Mouse (Mus musculus): Measurements from ENCODE around the gene Slc2a6. TPM values are rescaled to one million over a fixed set of nuclear protein-coding genes. Genes with fewer than 3 reads are reported as not detected.

Gene Slc2a6
- total and polyA plus RNA-seq, 3 experiments, result 22.1 to 55.9 (median 43.3) TPM

DNA sequence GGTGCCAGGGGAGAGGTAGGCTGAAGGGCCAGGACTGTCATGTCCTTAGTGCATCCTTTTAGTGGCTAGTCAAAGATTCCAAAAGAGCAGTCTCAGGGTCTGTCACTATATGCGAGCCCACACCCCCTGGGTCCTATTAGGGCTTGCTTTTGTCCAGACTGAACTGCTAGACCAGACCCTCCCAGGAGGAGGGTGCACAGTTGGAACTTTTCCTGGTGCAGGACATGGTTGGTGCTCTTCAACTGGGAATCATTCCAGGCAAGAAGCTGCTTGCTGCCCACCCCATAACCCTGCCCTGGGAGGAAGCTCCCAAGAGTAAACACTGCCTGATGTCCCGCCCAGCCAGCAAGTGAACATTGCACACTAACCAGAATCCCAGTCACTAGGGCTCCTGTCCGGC is 54.7 kb downstream of the Slc2a6 start, which contains the start of gene Adamts13:
Gene Adamts13, plus strand, starts transcription at position 301 of the 400 bp plus-strand sequence.
- peak within 1 kb of the TSS; percentile 26; the same call in 1 of the 2 replicates for H3K9ac ChIP-seq (ENCODE audit: insufficient read depth, low read depth)
- in situ Hi-C loops (cut with MboI; ENCODE audit: low pct_ligation_motif_present, low pct_unique_long_range_greater_than_20kb, low sequenced_read_pairs), result loop anchor here (5.0 kb wide), 1 partner anchor 34 kb away; the partner anchor contains the start of gene Cacfd1
- H3K36me3 ChIP-seq (replicated peaks in 1 of 2; ENCODE audit: control insufficient read depth in 1 of 2, insufficient read depth in 1 of 2, low read length in 1 of 2), result no peaks in the 10 kb centered on the region
- no peaks in the 10 kb centered on the region for H3K79me2 ChIP-seq (replicated peaks; ENCODE audit: control insufficient read depth, extremely low read depth, insufficient read depth, poor library complexity, severe bottlenecking)
- no peak within 1 kb of the TSS for H3K27ac ChIP-seq (ENCODE audit: insufficient read depth, low read depth)
- H3K4me1 ChIP-seq (ENCODE audit: control insufficient read depth in 1 of 2, insufficient read depth in 2 of 2), result peaks cover 11 to 30% of the 10 kb centered on the region in 2 experiments
- peak within 1 kb of the TSS in 1 of 3 experiments; percentile 23 for H3K4me3 ChIP-seq (replicated peaks in 1 of 3; ENCODE audit: low read depth in 2 of 3, low read length in 2 of 3, poor library complexity in 1 of 3)
- no peak for DNase-seq (ENCODE audit: extremely low read depth)
- H3K4me2 ChIP-seq (ENCODE audit: insufficient read depth, low read depth, poor library complexity, severe bottlenecking), result peak within 1 kb of the TSS; percentile 33; the same call in 1 of the 2 replicates
- dilution Hi-C loops (cut with MboI; ENCODE audit: extremely low pct_ligation_motif_present, extremely low pct_unique_long_range_greater_than_20kb, low sequenced_read_pairs), result no loop called here
- H3K27me3 ChIP-seq (replicated peaks), result peaks cover 6% of the 10 kb centered on the region
- no peaks in the 10 kb centered on the region for H3K9me3 ChIP-seq (replicated peaks; ENCODE audit: low read length)
- TF ChIP-seq USF2 (conservative IDR thresholded peaks at IDR 0.05; ENCODE audit: low read depth, low read length) (no peak), ZC3H11A (IDR thresholded peaks at IDR 0.05; ENCODE audit: low read depth, low read length) (no peak), TBP (conservative IDR thresholded peaks at IDR 0.05; ENCODE audit: low read depth, low read length) (no peak), NRF1 (IDR thresholded peaks at IDR 0.05; ENCODE audit: low read depth, low read length) (no peak), RAD21 (IDR thresholded peaks at IDR 0.05; ENCODE audit: low read depth, low read length) (no peak), MAX (IDR thresholded peaks at IDR 0.05; ENCODE audit: low read length) (no peak)

Other genes with a start within 250 kb of the Slc2a6 start
- not detected in 2 replicates for gene Abo, start 163.0 kb downstream of the Slc2a6 start, total RNA-seq (2012; rRNA removed)
- not detected in 2 replicates for gene Abo, start 163.0 kb downstream of the Slc2a6 start, total RNA-seq (2014; rRNA removed)
- gene Abo, start 163.0 kb downstream of the Slc2a6 start, polyA plus RNA-seq (2012; ENCODE audit: insufficient read length, low read depth), result not detected in 2 replicates
- 29.0 and 37.4 TPM in 2 replicates for gene Surf6, start 125.1 kb downstream of the Slc2a6 start, total RNA-seq (2012; rRNA removed)
- gene Surf6, start 125.1 kb downstream of the Slc2a6 start, total RNA-seq (2014; rRNA removed), result 34.8 and 37.7 TPM in 2 replicates
- 47.5 and 52.1 TPM in 2 replicates for gene Surf6, start 125.1 kb downstream of the Slc2a6 start, polyA plus RNA-seq (2012; ENCODE audit: insufficient read length, low read depth)
- 27.7 and 41.3 TPM in 2 replicates for gene Med22, start 117.3 kb downstream of the Slc2a6 start, total RNA-seq (2012; rRNA removed)
- gene Med22, start 117.3 kb downstream of the Slc2a6 start, total RNA-seq (2014; rRNA removed), result 34.4 and 42.1 TPM in 2 replicates
- gene Med22, start 117.3 kb downstream of the Slc2a6 start, polyA plus RNA-seq (2012; ENCODE audit: insufficient read length, low read depth), result 35.4 and 37.3 TPM in 2 replicates
- gene Rpl7a, start 117.2 kb downstream of the Slc2a6 start, total RNA-seq (2012; rRNA removed), result 3,395 and 3,529 TPM in 2 replicates
- gene Rpl7a, start 117.2 kb downstream of the Slc2a6 start, total RNA-seq (2014; rRNA removed), result 3,077 and 3,396 TPM in 2 replicates
- gene Rpl7a, start 117.2 kb downstream of the Slc2a6 start, polyA plus RNA-seq (2012; ENCODE audit: insufficient read length, low read depth), result 1,126 and 1,142 TPM in 2 replicates
- 28.7 and 36.9 TPM in 2 replicates for gene Surf2, start 111.6 kb downstream of the Slc2a6 start, total RNA-seq (2012; rRNA removed)
- gene Surf2, start 111.6 kb downstream of the Slc2a6 start, total RNA-seq (2014; rRNA removed), result 39.9 and 43.9 TPM in 2 replicates
- gene Surf2, start 111.6 kb downstream of the Slc2a6 start, polyA plus RNA-seq (2012; ENCODE audit: insufficient read length, low read depth), result 74.5 and 77.1 TPM in 2 replicates
- 58.7 and 64.6 TPM in 2 replicates for gene Surf1, start 111.5 kb downstream of the Slc2a6 start, total RNA-seq (2012; rRNA removed)
- gene Surf1, start 111.5 kb downstream of the Slc2a6 start, total RNA-seq (2014; rRNA removed), result 43.4 and 48.1 TPM in 2 replicates
- 83.9 and 86.9 TPM in 2 replicates for gene Surf1, start 111.5 kb downstream of the Slc2a6 start, polyA plus RNA-seq (2012; ENCODE audit: insufficient read length, low read depth)
- 140 and 168 TPM in 2 replicates for gene Surf4, start 94.1 kb downstream of the Slc2a6 start, total RNA-seq (2012; rRNA removed)
- 99.2 and 109 TPM in 2 replicates for gene Surf4, start 94.1 kb downstream of the Slc2a6 start, total RNA-seq (2014; rRNA removed)
- 143 and 161 TPM in 2 replicates for gene Surf4, start 94.1 kb downstream of the Slc2a6 start, polyA plus RNA-seq (2012; ENCODE audit: insufficient read length, low read depth)
- gene Stkld1, start 94.0 kb downstream of the Slc2a6 start, total RNA-seq (2012; rRNA removed), result 0.08 and 0.13 TPM in 2 replicates
- 0.19 TPM in 1 of 2 replicates, not detected in the other for gene Stkld1, start 94.0 kb downstream of the Slc2a6 start, total RNA-seq (2014; rRNA removed)
- 0.29 and 0.33 TPM in 2 replicates for gene Stkld1, start 94.0 kb downstream of the Slc2a6 start, polyA plus RNA-seq (2012; ENCODE audit: insufficient read length, low read depth)
- gene Rexo4, start 63.6 kb downstream of the Slc2a6 start, total RNA-seq (2012; rRNA removed), result 53.6 and 66.4 TPM in 2 replicates
- 67.2 and 69.1 TPM in 2 replicates for gene Rexo4, start 63.6 kb downstream of the Slc2a6 start, total RNA-seq (2014; rRNA removed)
- 74.8 and 83.4 TPM in 2 replicates for gene Rexo4, start 63.6 kb downstream of the Slc2a6 start, polyA plus RNA-seq (2012; ENCODE audit: insufficient read length, low read depth)
- gene Adamts13, start 54.6 kb downstream of the Slc2a6 start, total RNA-seq (2012; rRNA removed), result 0.13 and 0.17 TPM in 2 replicates
- not detected in 2 replicates for gene Adamts13, start 54.6 kb downstream of the Slc2a6 start, total RNA-seq (2014; rRNA removed)
- 0.17 TPM in 1 of 2 replicates, not detected in the other for gene Adamts13, start 54.6 kb downstream of the Slc2a6 start, polyA plus RNA-seq (2012; ENCODE audit: insufficient read length, low read depth)
- 9.9 and 10.3 TPM in 2 replicates for gene Cacfd1, start 18.1 kb downstream of the Slc2a6 start, total RNA-seq (2012; rRNA removed)
- gene Cacfd1, start 18.1 kb downstream of the Slc2a6 start, total RNA-seq (2014; rRNA removed), result 5.4 and 6.4 TPM in 2 replicates
- gene Cacfd1, start 18.1 kb downstream of the Slc2a6 start, polyA plus RNA-seq (2012; ENCODE audit: insufficient read length, low read depth), result 18.8 and 20.2 TPM in 2 replicates
- not detected in 2 replicates for gene Mymk, start 44.2 kb upstream of the Slc2a6 start, total RNA-seq (2012; rRNA removed)
- gene Mymk, start 44.2 kb upstream of the Slc2a6 start, total RNA-seq (2014; rRNA removed), result not detected in 2 replicates
- not detected in 2 replicates for gene Mymk, start 44.2 kb upstream of the Slc2a6 start, polyA plus RNA-seq (2012; ENCODE audit: insufficient read length, low read depth)
- 0.13 TPM in 1 of 2 replicates, not detected in the other for gene Adamtsl2, start 51.4 kb upstream of the Slc2a6 start, total RNA-seq (2012; rRNA removed)
- gene Adamtsl2, start 51.4 kb upstream of the Slc2a6 start, total RNA-seq (2014; rRNA removed), result not detected in 2 replicates
- not detected in 2 replicates for gene Adamtsl2, start 51.4 kb upstream of the Slc2a6 start, polyA plus RNA-seq (2012; ENCODE audit: insufficient read length, low read depth)
- gene Fam163b, start 114.5 kb upstream of the Slc2a6 start, total RNA-seq (2012; rRNA removed), result not detected in 2 replicates
- not detected in 2 replicates for gene Fam163b, start 114.5 kb upstream of the Slc2a6 start, total RNA-seq (2014; rRNA removed)
- gene Fam163b, start 114.5 kb upstream of the Slc2a6 start, polyA plus RNA-seq (2012; ENCODE audit: insufficient read length, low read depth), result not detected in 2 replicates
- gene Dbh, start 137.2 kb upstream of the Slc2a6 start, total RNA-seq (2012; rRNA removed), result not detected in 2 replicates
- not detected in 2 replicates for gene Dbh, start 137.2 kb upstream of the Slc2a6 start, total RNA-seq (2014; rRNA removed)
- gene Dbh, start 137.2 kb upstream of the Slc2a6 start, polyA plus RNA-seq (2012; ENCODE audit: insufficient read length, low read depth), result not detected in 2 replicates
- not detected in 2 replicates for gene Sardh, start 220.3 kb upstream of the Slc2a6 start, total RNA-seq (2012; rRNA removed)
- gene Sardh, start 220.3 kb upstream of the Slc2a6 start, total RNA-seq (2014; rRNA removed), result 0.35 TPM in 1 of 2 replicates, not detected in the other
- gene Sardh, start 220.3 kb upstream of the Slc2a6 start, polyA plus RNA-seq (2012; ENCODE audit: insufficient read length, low read depth), result 0.13 and 0.34 TPM in 2 replicates